Comparison of ENCODE assay signal across 8 mouse cellular contexts in the genomic region with DNA sequence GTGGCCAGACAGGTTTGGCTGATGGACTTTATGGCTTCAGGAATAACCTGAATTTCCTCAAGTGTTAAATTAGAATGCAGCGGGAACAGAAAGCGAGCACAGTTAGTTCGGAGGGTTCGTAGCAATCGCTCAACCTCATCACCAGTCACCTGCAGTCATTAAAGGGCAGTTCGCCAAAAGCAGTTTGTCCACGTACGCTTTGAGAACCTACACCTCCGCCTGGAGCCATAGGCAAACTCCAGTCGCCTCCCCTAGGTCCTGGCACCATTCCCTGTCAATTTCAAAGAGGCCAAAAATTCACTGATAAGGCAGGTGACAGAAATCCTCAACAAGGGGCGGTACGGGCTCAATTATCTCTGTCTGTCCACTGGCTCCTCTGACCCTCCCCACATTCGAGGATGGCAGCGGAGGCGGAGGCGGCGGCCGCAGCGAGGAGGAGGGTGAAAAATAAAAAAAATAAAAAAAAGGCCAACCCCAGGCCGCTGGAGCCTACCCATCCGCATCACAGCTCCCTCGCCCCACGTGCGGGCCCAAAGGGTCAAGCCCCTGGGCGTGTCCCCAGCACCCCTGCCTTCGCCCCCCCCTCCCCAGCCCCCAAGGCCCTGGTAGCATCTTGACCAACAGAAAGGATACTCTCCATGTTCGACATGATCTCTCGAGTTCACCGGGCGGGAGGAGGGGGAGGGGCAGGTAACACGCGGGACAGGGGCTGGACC. TPM values are rescaled to one million over a fixed set of nuclear protein-coding genes. Genes with fewer than 3 reads are reported as not detected.
DNase-seq lines count a peak whose midpoint lies in the region; ATAC-seq lines count a peak whose summit lies in the region.

No protein-coding gene starts in this region.

- peak overlapping the region; percentile 63 for H3K4me3 ChIP-seq in limb, embryonic 10.5 days
- peak overlapping the region; percentile 60 for H3K4me3 ChIP-seq in midbrain, embryonic 12.5 days

- H3K9ac ChIP-seq in midbrain, embryonic 12.5 days (replicated peaks), result peak overlapping the region; percentile 63

- H3K36me3 ChIP-seq in limb, embryonic 10.5 days, result no peaks in the 10 kb centered on the region
- no peaks in the 10 kb centered on the region for H3K36me3 ChIP-seq in midbrain, embryonic 12.5 days

- H3K4me2 ChIP-seq in midbrain, embryonic 12.5 days (replicated peaks), result peak overlapping the region; percentile 53

- no peaks in the 10 kb centered on the region for H3K4me1 ChIP-seq in limb, embryonic 10.5 days
- no peaks in the 10 kb centered on the region for H3K4me1 ChIP-seq in midbrain, embryonic 12.5 days

- no peaks in the 10 kb centered on the region for H3K27me3 ChIP-seq in limb, embryonic 10.5 days (ENCODE audit: low read depth, poor library complexity, severe bottlenecking)
- H3K27me3 ChIP-seq in midbrain, embryonic 12.5 days, result no peaks in the 10 kb centered on the region

- DNase-seq in lung, adult 18-20 months, result peak; percentile 14 to 16
- no peak for DNase-seq in lung, postnatal 4 days
- DNase-seq in cerebellum, adult 9-11 months, result peak; percentile 72
- peak; percentile 4 to 6 for DNase-seq in frontal cortex, postnatal 14 days (ENCODE audit: low spot score in 2 of 2)
- DNase-seq in induced T-regulatory cell, adult 2 months (ENCODE audit: low read depth), result peak; percentile 35
- no peak for DNase-seq in limb, embryonic 10.5 days (ENCODE audit: low spot score)
- peak; percentile 13 to 67 for DNase-seq in spleen, postnatal 4 days (ENCODE audit: low spot score in 2 of 2)

- H3K27ac ChIP-seq in limb, embryonic 10.5 days, result peak overlapping the region; percentile 85
- no peak overlapping the region for H3K27ac ChIP-seq in midbrain, embryonic 12.5 days (replicated peaks)

- H3K9me3 ChIP-seq in limb, embryonic 10.5 days (replicated peaks), result no peaks in the 10 kb centered on the region
- no peaks in the 10 kb centered on the region for H3K9me3 ChIP-seq in midbrain, embryonic 12.5 days

- WGBS in limb, embryonic 10.5 days, result 11% methylated on average over 30 of the region's 32 CpGs
- WGBS in midbrain, embryonic 12.5 days, result 30% methylated on average over 32 of the region's 32 CpGs

- ATAC-seq in midbrain, embryonic 12.5 days (ENCODE audit: low FRiP score, low read depth), result no peak

RNA-seq across cellular contexts. Expression of gene 2610002M06Rik, which starts 0.5 kb away (rescaled TPM):
- polyA plus RNA-seq in limb, embryonic 10.5 days (2016; fragmentation: Nextera tagmentation; extraction: Ambion mirVana), result 5.0 and 5.6 TPM in 2 replicates
- polyA plus RNA-seq in midbrain, embryonic 12.5 days (2016; fragmentation: Nextera tagmentation; extraction: Ambion mirVana), result 9.4 and 10.8 TPM in 2 replicates

RNA-seq across cellular contexts. Expression of gene Tent5d, which starts 23.3 kb away (rescaled TPM):
- polyA plus RNA-seq in limb, embryonic 10.5 days (2016; fragmentation: Nextera tagmentation; extraction: Ambion mirVana), result 0.23 and 0.36 TPM in 2 replicates
- polyA plus RNA-seq in midbrain, embryonic 12.5 days (2016; fragmentation: Nextera tagmentation; extraction: Ambion mirVana), result 0.20 TPM in 1 of 2 replicates, not detected in the other

Comparison
In these comparisons a context has a peak if more than half of its experiments do, and no peak if none do; other contexts are left out.
1. DNase-seq: peak in lung, adult 18-20 months (2 of 2), cerebellum, adult 9-11 months (single experiment), frontal cortex, postnatal 14 days (2 of 2), induced T-regulatory cell, adult 2 months (single experiment) and spleen, postnatal 4 days (2 of 2); none in lung, postnatal 4 days (0 of 2) and limb, embryonic 10.5 days (single experiment).